Mouse (Mus musculus) embryonic fibroblast, embryonic 13.5 days (primary cell): ENCODE measurements around the gene Platr17.

Experiments used
- CTCF ChIP-seq: IDR thresholded peaks from 2 replicates; pipeline ENCODE4 v1.5.1; 2011; ENCODE audit warnings: mild to moderate bottlenecking, control low read depth, low read length, moderate library complexity, borderline replicate concordance; ENCODE audit not compliant: insufficient read depth
- POLR2A ChIP-seq: IDR thresholded peaks from 2 replicates; pipeline ENCODE4 v1.6.1; 2011; ENCODE audit warnings: low read depth, mild to moderate bottlenecking, control low read depth, low read length, moderate library complexity

- no peak for TF ChIP-seq CTCF
- no peak for TF ChIP-seq POLR2A
These were observed 2.4 kb upstream of the Platr17 start for GRCm38 (mm10) chr17:33902491-33902890.
